8 mouse cellular contexts compared by ENCODE assay signal in genomic region chr5:139730712-139731486, GRCm38 (mm10). TPM values are rescaled to one million over a fixed set of nuclear protein-coding genes. Genes with fewer than 3 reads are reported as not detected.
DNase-seq lines count a peak whose midpoint lies in the region; ATAC-seq and TF ChIP-seq lines count a peak whose summit lies in the region.

No protein-coding gene starts in this region.

- peak overlapping the region; percentile 79 for H3K27ac ChIP-seq in kidney, embryonic 16.5 days (ENCODE audit: low read length)
- peak overlapping the region; percentile 19; the same call in 1 of the 2 replicates for H3K27ac ChIP-seq in forebrain, embryonic 13.5 days
- peak overlapping the region; percentile 67 for H3K27ac ChIP-seq in stomach, postnatal 0 days (replicated peaks)

- no peak for TF ChIP-seq CTCF in brain, embryonic 14.5 days (IDR thresholded peaks at IDR 0.05; ENCODE audit: borderline replicate concordance, extremely low read depth, insufficient read depth, insufficient read length)
- no peak for TF ChIP-seq CTCF in stomach, postnatal 0 days (IDR thresholded peaks at IDR 0.05; ENCODE audit: low read depth)

- no peaks in the 10 kb centered on the region for H3K36me3 ChIP-seq in kidney, embryonic 16.5 days (ENCODE audit: insufficient read depth, low read length)
- no peaks in the 10 kb centered on the region for H3K36me3 ChIP-seq in forebrain, embryonic 13.5 days (ENCODE audit: poor library complexity, severe bottlenecking)
- no peaks in the 10 kb centered on the region for H3K36me3 ChIP-seq in stomach, postnatal 0 days (ENCODE audit: control insufficient read depth, insufficient read depth, low read length)

- peak overlapping the region; percentile 19 for H3K4me2 ChIP-seq in kidney, embryonic 16.5 days (replicated peaks; ENCODE audit: low read depth, low read length)
- H3K4me2 ChIP-seq in forebrain, embryonic 13.5 days = no peak overlapping the region
- H3K4me2 ChIP-seq in stomach, postnatal 0 days (replicated peaks; ENCODE audit: low read depth) = 0 out of 2 replicates have a peak overlapping the region, but pooled peaks have one; percentile 1

- no peak overlapping the region for H3K4me3 ChIP-seq in kidney, embryonic 16.5 days (ENCODE audit: low read length)
- H3K4me3 ChIP-seq in forebrain, embryonic 13.5 days = no peak overlapping the region
- no peak overlapping the region for H3K4me3 ChIP-seq in stomach, postnatal 0 days (ENCODE audit: low read depth, low read length)

- no peak for TF ChIP-seq EP300 in stomach, postnatal 0 days (optimal IDR thresholded peaks at IDR 0.05)

- peaks cover 45% of the 10 kb centered on the region for H3K4me1 ChIP-seq in kidney, embryonic 16.5 days (ENCODE audit: insufficient read depth, low read length)
- H3K4me1 ChIP-seq in forebrain, embryonic 13.5 days = peaks cover 27% of the 10 kb centered on the region
- H3K4me1 ChIP-seq in stomach, postnatal 0 days (replicated peaks; ENCODE audit: control insufficient read depth, insufficient read depth) = peaks cover 9% of the 10 kb centered on the region

- H3K9ac ChIP-seq in kidney, embryonic 16.5 days (replicated peaks; ENCODE audit: low read length) = peak overlapping the region; percentile 50
- no peak overlapping the region for H3K9ac ChIP-seq in forebrain, embryonic 13.5 days
- H3K9ac ChIP-seq in stomach, postnatal 0 days (ENCODE audit: low read length) = no peak overlapping the region

- TF ChIP-seq POLR2A in brain, embryonic 14.5 days (IDR thresholded peaks at IDR 0.05; ENCODE audit: borderline replicate concordance, extremely low read depth, insufficient read depth, insufficient read length, poor library complexity, severe bottlenecking) = no peak

- H3K27me3 ChIP-seq in kidney, embryonic 16.5 days (ENCODE audit: insufficient read depth, low read length) = no peaks in the 10 kb centered on the region
- H3K27me3 ChIP-seq in forebrain, embryonic 13.5 days = peaks cover 16% of the 10 kb centered on the region
- no peaks in the 10 kb centered on the region for H3K27me3 ChIP-seq in stomach, postnatal 0 days (ENCODE audit: control insufficient read depth, insufficient read depth, low read length)

- 49% methylated on average over 8 of the region's 8 CpGs for WGBS in kidney, embryonic 16.5 days
- WGBS in forebrain, embryonic 13.5 days = 64% methylated on average over 8 of the region's 8 CpGs
- 52% methylated on average over 8 of the region's 8 CpGs for WGBS in stomach, postnatal 0 days

- DNase-seq in kidney, adult 11 months = no peak
- DNase-seq in brain, embryonic 14.5 days (ENCODE audit: low read depth) = peak; percentile 34
- peak; percentile 39 to 52 for DNase-seq in layer of hippocampus, postnatal 36 days
- DNase-seq in stomach, postnatal 0 days (ENCODE audit: low spot score) = no peak
- DNase-seq in thymus, postnatal 0 days (ENCODE audit: low spot score) = no peak
- DNase-seq in ovary, postnatal 36 days (ENCODE audit: low spot score) = no peak

- ATAC-seq in kidney, embryonic 16.5 days (ENCODE audit: low FRiP score, low TSS enrichment) = no peak
- no peak for ATAC-seq in forebrain, embryonic 13.5 days
- ATAC-seq in stomach, postnatal 0 days (ENCODE audit: low FRiP score, low TSS enrichment) = no peak

- H3K9me3 ChIP-seq in kidney, embryonic 16.5 days (ENCODE audit: low read length) = no peaks in the 10 kb centered on the region
- H3K9me3 ChIP-seq in forebrain, embryonic 13.5 days (replicated peaks) = no peaks in the 10 kb centered on the region
- H3K9me3 ChIP-seq in stomach, postnatal 0 days (ENCODE audit: control insufficient read depth, low read length) = no peaks in the 10 kb centered on the region

RNA-seq across cellular contexts. Expression of gene Micall2, which starts 5.2 kb away (rescaled TPM):
- 5.4 TPM in 2 replicates for polyA plus RNA-seq in kidney, embryonic 16.5 days (2015; fragmentation: Nextera tagmentation; extraction: Ambion mirVana)
- polyA plus RNA-seq in brain, embryonic 14.5 days (2012; rRNA removed) = 7.7 and 11.8 TPM in 2 replicates
- 3.2 and 4.5 TPM in 2 replicates for polyA plus RNA-seq in forebrain, embryonic 13.5 days (2015; fragmentation: Nextera tagmentation; extraction: Ambion mirVana)
- total RNA-seq in layer of hippocampus, postnatal 36 days (2021) = 1 to 10 TPM; 1.2 to 1.9 TPM
- 6.6 and 8.7 TPM in 2 replicates for polyA plus RNA-seq in stomach, postnatal 0 days (2015; fragmentation: Nextera tagmentation; extraction: Ambion mirVana)
- 3.7 and 4.7 TPM in 2 replicates for polyA plus RNA-seq in thymus, postnatal 0 days (2015; fragmentation: Nextera tagmentation; extraction: Ambion mirVana)

RNA-seq across cellular contexts. Expression of gene Ints1, which starts 44.6 kb away (rescaled TPM):
- 28.3 and 30.4 TPM in 2 replicates for polyA plus RNA-seq in kidney, embryonic 16.5 days (2015; fragmentation: Nextera tagmentation; extraction: Ambion mirVana)
- 56.5 and 72.9 TPM in 2 replicates for polyA plus RNA-seq in brain, embryonic 14.5 days (2012; rRNA removed)
- polyA plus RNA-seq in forebrain, embryonic 13.5 days (2015; fragmentation: Nextera tagmentation; extraction: Ambion mirVana) = 23.5 and 27.6 TPM in 2 replicates
- total RNA-seq in layer of hippocampus, postnatal 36 days (2021) = 10 to 100 TPM; 86.4 to 91.9 TPM
- polyA plus RNA-seq in stomach, postnatal 0 days (2015; fragmentation: Nextera tagmentation; extraction: Ambion mirVana) = 7.9 and 8.0 TPM in 2 replicates
- 26.8 and 28.9 TPM in 2 replicates for polyA plus RNA-seq in thymus, postnatal 0 days (2015; fragmentation: Nextera tagmentation; extraction: Ambion mirVana)

Comparison
In these comparisons a context has a peak if more than half of its experiments do, and no peak if none do; other contexts are left out.
1. H3K27ac ChIP-seq: peak in every context shown above with its lines; median percentile 79 in kidney, embryonic 16.5 days; 67 in stomach, postnatal 0 days; 19 in forebrain, embryonic 13.5 days.
2. DNase-seq: peak in brain, embryonic 14.5 days (single experiment) and layer of hippocampus, postnatal 36 days (2 of 2); none in kidney, adult 11 months (single experiment), stomach, postnatal 0 days (single experiment), thymus, postnatal 0 days (single experiment) and ovary, postnatal 36 days (single experiment).